Mouse (Mus musculus) adrenal gland, adult 8-10 months (tissue): Measurements from ENCODE around the gene Dusp8. TPM values are rescaled to one million over a fixed set of nuclear protein-coding genes. Genes with fewer than 3 reads are reported as not detected.

Source experiments
- DNase-seq: peaks from one replicate; pipeline ENCODE4 v3.0.0; 2022
- total RNA-seq, 4 experiments: library from RNA; stranded (reverse); gene quantifications; 2 replicates each; pipeline ENCODE4 v1.2.4; 2022

Dusp8 gene
- total RNA-seq, 4 experiments from 2014 or later: 4.6 to 18.1 (median 14.3) TPM

DNA sequence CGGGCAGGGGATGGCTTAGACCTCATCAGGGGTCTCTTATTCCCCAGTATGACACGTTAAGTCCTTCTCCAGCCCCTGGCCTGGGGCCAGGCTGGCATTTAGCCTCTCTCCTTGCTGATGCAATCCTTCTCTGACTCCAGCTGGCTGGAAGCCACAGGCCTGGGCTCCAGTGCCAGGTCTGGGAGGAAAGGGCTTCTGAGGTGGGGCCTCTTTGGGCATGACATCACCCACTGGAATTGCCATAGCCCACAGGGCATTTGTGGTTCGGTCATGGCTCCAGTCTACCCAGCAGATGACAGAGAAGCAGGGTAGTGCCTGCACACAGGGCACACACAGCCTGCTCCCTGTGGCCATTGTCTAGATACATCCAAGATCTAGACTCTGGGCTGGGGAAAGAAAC, 10.8 kb downstream of the Dusp8 start:
- peak; percentile 91 for DNase-seq

DNA sequence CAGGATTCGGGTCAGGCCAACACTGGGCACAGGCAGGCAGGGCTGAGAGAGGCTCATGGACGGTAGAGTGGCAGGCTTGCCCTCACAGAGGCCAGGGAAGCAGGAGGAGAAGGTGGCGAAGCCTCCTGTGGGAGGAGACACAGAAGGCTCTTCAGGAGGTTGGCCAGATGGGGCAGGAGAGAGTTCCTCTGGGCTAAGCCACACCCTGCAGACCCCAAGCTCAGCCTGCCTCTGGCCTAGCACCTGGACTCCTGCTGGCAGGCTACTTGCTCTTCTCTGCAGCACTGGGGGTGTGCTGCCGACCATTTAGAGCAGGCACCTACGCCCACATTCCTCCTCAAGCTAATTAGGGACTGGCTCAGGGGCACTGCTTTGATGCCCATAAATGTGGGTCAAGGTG, 11.2 kb downstream of the Dusp8 start:
- DNase-seq: no peak

DNA sequence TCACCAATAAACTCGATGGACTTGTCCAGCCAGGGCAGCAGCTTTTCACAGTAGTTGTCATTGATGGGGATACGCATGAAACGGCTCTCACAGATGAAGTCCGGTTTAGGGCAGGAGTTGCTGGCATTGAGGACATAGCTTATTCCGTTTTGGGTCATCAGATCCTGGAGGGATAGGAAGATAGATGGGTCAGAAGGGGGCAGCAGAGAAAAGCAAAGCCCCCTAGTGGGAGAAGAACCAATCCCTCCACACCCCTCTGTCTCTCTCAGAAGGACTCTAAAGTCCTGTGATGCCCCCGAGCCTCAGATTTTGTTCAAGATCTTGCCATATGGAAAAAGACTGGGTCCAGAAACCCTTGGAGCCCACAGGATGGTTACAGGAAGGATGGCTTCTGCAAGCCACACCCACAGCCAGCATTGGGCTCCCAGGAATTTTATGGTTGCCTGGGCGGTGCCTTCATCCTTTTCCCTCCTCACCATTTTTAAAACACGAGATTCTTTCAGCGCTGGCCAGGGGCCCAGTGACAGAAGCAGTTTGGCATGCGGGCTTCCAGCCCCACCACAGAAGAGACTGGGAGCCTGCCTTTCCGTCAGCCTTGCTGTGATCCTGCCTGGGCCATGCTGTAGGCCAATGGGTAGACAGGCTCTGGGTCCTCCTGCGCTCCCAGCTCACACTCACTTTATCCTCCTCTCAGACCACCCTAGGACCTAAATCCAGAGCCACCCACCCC, 11.9 kb downstream of the Dusp8 start:
- no peak for DNase-seq

DNA sequence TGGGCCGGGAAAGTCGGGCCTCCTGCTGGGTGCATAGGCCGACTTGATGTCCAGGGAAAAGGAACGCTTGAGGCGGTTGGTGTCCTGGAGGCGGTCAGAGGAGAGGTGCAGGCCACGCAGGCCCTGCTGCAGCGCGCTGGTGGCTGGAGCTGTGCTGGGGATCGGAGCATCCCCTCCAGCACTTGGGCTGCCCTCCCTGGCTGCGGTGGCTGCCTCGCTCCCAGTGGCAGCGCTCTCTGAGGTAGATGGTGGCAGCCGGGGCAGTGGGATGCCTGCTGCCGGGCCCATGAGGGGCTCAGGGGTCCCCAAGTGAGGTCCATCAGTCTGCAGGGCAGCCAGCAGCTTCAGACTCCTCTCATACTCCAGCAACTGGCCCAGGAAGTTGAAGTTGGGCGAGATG, 13.0 kb downstream of the Dusp8 start:
- DNase-seq: no peak

DNA sequence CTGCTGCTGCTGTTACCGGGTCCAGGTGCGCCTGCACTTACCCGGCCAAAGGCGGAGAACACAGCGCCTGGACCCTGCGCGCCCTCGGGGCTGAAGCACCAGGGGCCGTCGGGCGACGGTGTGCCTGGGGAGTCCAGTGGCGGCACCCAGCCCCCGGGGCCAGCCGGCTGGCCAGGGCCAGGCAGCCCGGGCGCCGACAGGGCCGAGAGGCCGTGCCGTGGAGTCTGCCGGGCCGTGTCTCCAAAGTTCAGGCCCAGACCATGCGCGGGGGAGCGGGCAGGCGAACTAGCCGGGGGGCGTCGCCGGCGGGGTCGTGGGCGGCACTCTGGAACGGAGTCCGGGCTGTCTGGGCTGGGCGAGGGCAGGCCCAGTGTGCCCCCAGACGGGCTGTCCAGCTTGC, 13.5 kb downstream of the Dusp8 start:
- DNase-seq: no peak

DNA sequence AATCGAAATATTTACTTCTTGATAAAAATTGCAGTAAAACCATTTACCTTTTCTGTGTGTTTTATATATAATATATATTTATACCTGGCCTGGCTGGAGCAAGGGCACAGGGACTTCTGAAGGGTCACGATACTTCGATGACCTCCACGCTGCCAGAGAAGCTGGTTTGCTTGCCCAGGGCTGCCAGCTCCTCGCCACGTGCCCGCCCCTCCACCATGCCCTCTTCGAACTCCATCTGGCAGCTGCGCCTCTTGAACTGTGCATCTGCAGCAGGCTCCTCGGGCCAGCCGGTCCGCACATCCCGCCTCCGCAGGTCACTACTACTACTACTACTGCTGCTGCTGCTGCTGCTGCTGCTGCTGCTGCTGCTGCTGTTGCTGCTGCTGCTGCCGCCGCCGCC, 13.9 kb downstream of the Dusp8 start:
- no peak for DNase-seq

DNA sequence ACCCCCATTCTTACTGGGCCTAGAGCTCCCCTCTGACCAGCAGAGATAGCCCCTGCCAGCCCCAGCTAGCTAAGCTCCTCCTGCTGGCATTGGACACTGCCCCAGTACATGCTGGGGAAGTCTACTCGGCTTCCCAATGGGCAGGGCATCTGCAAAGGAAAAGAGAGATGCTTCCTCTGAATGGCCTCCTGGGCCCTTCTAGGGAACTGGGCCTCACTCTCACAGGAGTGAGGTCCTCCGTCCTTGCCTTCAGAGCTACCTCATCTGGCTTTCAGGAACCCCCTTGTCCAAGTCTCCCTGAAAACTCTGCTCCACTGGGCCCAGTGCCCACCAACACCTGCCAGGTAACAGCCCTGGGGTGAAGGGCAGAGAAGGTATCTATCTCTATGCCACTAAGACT, 14.8 kb downstream of the Dusp8 start:
- no peak for DNase-seq

DNA sequence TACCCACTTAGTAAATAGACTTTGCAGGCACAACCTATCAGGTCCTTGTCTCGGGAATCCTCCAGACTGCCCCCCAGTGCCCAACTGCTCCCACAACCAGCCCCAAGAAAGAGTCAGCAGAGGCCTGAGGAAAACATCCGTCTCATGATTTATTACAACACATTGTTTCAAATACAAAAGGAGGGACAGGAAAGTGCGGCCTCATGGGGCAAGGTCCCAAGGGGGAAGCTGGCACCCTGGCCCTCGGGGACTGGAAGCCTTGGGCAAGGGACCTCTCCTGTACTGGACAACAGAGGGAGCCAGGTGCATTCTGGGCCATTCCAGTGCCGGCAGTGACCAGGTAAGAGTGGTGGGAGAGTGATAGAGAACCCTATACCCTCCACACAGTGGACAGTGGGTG, 16.3 kb downstream of the Dusp8 start:
- no peak for DNase-seq

DNA sequence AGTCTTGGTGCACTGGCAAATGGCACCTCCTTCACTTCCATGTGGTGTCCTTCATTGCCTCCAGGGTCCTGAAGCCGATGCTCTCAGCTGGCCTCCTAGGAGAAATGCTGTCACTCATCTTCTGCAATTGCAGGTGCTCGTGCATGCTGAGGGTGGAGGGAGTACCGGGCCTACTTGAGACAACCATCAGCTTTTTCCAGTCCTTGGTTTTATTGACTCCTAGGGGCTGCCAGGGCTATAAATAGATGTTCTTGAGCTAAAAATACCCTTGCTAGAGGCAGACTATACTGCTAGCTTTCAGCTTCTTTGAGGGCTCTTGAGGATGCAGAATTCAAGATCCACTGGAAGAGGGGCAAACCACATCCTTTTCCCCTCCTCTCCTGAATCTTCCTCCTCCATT, 18.5 kb downstream of the Dusp8 start:
- DNase-seq: no peak

DNA sequence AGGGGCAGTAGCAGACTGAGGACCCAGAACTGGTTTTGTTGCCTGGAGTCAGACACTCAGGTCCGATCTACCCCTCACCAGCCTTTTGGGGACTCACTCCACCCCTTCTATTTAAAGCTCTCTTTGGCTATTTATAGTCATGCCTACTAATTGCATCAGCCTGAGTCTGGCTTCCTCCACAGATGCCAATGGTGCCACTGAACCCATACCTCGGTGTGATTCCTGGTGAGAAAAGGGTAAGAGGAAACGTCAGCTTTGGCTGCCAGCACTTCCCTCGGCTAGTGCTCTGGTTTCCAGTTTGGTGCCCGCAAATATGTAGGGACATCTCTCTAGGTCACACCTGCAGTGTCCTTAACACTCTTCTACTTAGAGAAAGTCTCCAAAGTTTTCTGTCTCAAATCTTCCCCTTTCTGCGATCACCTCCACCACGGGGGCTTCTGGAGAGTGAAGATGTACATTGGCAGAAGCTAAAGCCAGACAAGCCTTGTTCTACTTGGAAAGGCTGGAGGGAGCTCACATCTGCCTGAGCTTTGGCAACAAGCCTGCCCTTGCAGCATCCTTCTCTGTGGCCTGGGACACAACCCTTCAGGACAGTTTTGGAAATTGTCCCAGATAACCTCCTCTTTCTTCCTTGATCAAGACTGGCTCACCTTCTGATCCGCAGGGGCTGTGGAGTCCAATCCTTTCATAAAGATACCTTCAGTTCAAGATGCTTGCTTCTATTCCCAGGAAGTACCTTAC, 21.3 kb downstream of the Dusp8 start:
- DNase-seq: no peak

DNA sequence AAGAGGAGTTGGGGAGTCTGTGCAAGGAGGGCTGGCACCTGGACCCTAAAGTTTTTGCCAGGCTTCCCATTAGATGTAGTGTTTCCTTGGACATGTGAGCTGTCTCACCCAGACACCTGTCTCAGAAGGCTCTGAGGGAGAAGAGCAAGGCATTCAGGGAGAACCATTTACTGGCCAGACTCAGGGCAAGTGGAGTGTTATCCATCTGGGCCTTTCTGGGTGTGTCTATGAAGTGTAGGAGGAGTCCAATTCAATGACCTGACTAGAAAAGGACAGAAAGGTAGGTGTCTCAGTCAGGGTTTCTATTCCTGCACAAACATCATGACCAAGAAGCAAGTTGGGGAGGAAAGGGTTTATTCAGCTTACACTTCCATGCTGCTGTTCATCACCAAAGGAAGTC, 23.9 kb downstream of the Dusp8 start:
- DNase-seq: no peak

DNA sequence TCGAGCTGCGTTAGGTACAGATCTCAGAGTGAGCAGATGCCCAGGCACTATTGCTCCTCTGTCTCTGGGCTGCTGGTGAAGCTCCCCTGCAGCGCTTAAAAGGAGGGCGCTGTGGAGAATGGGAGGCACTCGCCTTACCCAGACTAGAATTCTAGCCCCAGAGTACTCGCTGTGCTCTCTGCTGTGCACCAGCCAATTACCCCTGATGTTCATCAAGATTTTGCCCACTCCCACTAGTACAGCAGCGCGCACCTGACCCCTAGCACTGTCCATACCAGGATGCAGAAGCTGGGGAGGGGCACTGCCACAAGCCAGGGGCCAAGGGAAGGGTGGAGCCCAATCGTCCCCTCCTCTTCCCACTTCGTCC, 24.4 kb downstream of the Dusp8 start:
- no peak for DNase-seq

DNA sequence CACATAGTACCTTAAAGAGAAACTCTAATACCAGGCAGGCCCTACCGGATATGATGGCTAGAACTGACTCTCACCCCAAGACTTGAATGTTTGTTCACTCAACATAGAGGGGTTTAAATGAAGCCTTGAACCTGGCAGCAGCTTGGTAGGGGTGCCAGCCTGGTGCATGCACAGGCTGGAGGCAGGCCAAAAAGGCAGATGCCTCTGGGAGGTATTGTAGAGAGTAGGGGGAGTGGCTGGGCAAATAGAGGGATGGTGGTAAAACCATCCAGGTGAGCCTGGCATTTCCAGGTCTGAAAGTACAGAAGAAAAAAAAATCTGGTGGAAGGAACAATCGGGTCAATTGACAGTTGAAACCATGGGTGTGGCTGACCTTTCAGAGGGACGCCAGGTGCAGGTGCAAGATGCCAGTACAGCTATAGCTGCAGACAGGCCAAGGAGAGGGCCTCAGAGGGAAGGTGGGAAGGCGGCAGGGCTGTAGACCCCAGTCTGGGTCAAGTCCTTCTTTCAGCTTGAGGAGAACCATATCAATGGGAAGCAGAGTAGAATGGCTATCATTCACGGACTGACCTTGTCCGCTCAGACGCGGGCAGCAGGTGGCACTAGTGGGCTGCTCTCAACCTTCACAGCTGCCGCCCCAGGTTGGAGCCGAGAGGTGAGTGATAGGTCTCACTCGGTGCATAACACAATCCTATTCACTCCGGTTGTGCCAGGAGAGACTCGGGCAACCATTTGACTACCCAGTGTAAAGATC, 25.0 kb downstream of the Dusp8 start:
- DNase-seq: no peak

DNA sequence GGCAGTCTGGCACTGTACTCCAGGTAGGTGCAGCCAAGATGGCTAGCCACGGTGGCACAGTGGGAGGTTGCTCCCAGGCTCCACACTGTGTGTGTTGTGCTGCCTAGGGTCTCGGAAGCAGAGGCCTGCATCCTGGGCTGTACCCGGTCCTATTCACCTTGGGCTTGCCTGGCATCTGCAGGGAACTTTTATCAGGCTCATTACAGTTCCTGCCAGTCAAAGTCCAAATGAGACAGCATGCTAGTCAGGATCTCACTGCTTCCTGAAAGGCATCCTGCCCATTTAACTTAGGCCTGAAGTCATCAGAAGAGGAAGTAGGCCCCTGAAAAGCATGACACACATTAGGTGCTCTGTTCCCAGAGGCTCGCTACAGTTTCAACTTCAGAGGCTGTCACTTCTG, 27.2 kb downstream of the Dusp8 start:
- no peak for DNase-seq

DNA sequence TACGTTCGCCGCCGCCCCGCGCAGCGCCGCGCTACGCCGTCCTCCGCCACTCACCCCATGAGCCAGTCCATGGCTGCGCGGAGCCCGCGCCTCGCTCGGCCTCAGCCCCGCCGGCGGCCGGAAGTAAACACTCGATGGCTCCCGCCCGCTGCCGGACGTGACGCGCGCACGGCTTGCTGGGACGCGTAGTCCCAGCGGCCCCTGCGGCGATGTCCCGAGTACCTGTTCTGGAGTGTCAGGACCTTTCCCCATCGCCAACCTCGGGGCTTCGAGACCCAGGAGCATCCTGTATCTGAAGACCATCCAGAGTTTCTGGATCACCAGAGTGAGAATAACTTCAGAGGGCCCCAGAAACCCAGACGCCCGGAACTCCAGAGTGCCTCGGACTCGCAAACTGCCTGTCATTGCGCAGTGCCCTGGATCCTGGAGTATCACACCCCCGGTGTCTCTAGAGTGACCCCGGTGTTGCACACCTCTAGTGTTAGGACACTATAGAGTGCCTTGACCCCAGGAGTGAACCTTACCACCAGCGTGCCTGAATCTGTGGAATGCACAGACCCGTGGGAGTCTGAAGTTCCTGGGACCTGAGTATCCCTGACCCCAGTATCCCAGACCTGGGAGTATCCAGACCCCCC, 34.6 kb downstream of the Dusp8 start, which contains the start of gene Mob2:
Gene Mob2 (minus strand): TSS at position 135 of the 635 bp plus-strand sequence.
- DNase-seq: peak; percentile 86

DNA sequence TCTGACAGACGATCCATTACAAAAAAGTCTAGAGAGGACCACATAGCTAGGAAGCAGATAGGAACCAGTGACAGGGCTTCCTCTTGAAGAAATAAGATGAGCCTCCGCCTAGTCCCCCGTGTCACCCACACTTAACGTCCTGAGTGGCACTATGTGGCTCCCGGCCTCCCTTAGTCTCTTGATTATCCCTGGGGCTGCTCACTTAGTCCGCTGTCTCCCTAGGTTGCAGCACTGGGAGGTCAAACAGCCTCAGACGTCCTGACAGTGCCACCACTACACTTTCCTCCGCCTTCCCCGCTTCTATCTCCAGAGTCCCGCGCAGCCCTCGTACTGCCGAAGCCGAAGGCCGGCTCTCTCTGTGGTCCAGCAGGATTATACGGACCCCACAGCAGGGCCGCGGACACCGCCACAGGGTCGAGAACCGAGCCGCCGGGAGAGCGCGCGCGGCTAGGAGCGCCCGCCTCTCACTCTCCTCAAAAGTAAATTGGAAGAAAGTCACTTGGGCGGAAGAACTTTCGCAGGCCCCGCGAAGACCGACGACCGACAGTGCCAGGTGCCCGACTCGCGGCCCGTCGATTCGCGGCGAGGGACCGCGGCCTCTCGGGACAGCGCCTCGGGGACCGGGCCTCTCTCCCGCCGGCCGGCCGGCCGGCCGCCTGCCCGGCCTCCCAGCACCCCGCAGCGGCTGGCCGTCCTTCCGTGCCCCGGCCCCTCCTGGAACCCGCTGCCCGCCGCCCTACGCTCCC, 35.3 kb downstream of the Dusp8 start:
- DNase-seq: no peak

DNA sequence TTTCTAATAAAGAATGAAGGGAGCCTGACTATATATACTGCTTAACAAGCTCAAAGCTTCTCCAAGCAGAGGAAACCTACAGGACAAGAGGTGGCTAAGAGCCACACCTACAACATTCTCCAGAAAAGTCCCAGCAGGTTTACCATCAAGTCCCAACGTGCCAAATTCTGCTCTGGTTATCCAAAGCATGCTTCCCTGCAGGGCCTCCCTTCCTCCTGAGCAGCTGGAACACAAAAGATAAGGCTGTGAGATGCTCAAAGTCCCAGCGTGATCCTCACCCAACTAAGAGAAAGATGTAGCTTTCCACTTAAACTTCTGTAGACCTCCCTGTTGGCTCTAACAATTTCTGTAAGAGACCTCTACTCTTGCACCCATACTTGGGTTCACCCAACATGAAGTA, 36.6 kb downstream of the Dusp8 start:
- no peak for DNase-seq

DNA sequence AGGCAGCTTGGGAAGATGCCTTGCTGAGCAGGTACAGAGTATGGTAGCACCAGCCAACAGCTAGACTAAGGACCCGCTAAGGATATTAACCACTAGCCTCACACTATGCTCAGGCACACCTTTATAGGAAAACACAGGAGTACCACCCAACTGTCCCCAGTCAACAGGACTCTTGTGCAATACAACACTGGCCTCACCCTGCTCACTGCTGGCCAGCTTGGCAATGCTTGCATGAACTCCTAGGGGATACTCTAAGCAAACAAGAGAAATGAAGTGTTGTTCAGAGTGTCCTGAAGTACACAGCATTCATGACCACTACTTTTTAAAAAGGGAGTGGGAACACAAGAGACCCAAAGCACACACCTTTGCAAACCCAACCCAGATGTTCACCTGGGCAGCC, 38.5 kb downstream of the Dusp8 start:
- DNase-seq: no peak

DNA sequence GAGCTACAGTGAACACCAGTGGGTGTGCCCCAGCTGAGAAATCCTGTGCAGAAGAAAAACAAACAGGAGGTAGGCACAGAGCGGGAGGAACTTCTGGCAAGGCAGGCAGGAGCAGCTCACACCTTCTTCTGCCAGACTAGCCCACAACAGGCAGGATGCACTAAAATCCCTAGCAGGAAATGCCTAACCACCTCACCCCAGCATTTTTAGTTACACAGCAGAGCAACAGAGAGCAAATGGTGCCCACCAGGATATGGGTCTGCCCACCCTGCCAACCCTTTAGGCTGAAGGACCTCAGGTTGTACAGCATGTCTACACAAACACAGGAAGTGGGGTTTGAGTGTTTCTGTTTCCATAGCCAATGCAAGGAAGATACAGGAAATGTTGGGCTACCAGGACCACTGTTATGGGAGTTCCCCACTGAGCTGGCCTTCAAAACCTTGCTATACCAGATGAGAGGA, 39.0 kb downstream of the Dusp8 start:
- DNase-seq: no peak

DNA sequence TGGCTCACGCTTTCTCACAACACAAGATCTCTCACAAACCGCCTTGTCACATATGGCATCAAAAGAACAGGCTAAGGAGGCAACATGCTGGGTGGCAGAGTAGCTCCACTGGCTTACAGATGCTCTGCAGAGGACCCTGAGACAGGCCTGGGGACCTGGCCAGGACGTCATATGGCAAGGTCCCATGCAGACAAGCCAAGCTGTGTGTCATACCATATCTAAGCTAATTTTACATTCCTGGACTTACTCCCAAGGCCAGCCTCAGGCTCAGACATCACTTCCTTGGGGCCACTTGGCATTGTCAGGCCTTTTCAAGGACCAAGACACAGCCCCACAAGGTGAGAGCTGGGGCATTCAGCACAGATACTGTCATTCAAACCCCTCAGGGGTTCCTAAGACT, 40.2 kb downstream of the Dusp8 start:
- DNase-seq: peak; percentile 78

DNA sequence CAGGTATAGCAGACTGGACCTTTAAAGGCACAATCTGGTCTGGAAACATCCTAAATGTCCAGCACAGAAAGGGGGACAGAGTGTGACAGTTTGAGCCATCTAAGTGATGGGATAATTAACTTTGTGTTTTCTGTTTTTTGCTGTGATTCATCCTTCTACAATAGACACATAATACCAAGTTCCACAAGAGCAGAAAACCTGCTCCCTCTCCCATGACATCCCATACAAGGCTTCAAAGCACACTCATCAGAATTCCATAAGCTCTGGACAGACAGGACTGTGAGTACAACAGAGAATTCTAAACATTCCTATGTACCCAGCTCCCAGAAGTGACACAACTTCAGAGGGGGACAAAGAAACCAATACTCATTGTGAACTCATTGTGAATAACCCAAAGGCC, 45.1 kb downstream of the Dusp8 start:
- DNase-seq: no peak

DNA sequence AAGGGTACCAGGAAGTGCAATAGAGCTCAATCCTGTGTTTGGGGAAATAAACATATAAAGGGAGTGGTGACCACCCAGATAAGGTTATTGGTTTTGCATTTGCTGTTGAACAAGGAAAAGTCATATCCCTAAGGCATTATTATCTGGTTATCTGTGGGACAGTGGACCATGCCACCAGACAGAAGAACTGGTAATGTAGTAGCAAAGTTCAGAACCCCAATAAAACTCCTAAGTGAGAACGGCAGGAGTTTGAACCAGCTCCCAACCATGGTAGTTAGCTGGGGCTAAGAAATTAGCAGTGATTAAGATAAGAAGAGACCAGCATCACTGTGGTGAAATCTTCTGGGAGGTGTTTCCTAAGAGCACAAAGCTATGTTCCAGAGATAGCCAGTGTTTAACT, 49.7 kb downstream of the Dusp8 start:
- DNase-seq: no peak
